Mouse (Mus musculus): ENCODE data around the gene Lactbl1. TPM values are rescaled to one million over a fixed set of nuclear protein-coding genes. Genes with fewer than 3 reads are reported as not detected.

Gene Lactbl1
- polyA plus RNA-seq, 1 experiment from 2014 or later, result not detected

Small RNA genes within 50 kb of the gene (microRNA-seq; reads per million reads assigned to microRNA genes)
- gene Gm22180, result not detected

Other genes with a start within 250 kb of the Lactbl1 start
- gene Htr1d, start 199.1 kb upstream of the Lactbl1 start, polyA plus RNA-seq (2015; fragmentation: Nextera tagmentation; extraction: Ambion mirVana), result 1.2 and 1.4 TPM in 2 replicates
- gene 6030445D17Rik, start 160.4 kb upstream of the Lactbl1 start, polyA plus RNA-seq (2015; fragmentation: Nextera tagmentation; extraction: Ambion mirVana), result 0.32 and 0.46 TPM in 2 replicates
- gene Luzp1, start 152.9 kb upstream of the Lactbl1 start, polyA plus RNA-seq (2015; fragmentation: Nextera tagmentation; extraction: Ambion mirVana), result 128 and 132 TPM in 2 replicates
- gene Kdm1a, start 19.9 kb upstream of the Lactbl1 start, polyA plus RNA-seq (2015; fragmentation: Nextera tagmentation; extraction: Ambion mirVana), result 26.8 and 34.8 TPM in 2 replicates
- gene Tex46, start 12.2 kb upstream of the Lactbl1 start, polyA plus RNA-seq (2015; fragmentation: Nextera tagmentation; extraction: Ambion mirVana), result not detected in 2 replicates
- 7.3 and 11.3 TPM in 2 replicates for gene Ephb2, start 213.4 kb downstream of the Lactbl1 start, polyA plus RNA-seq (2015; fragmentation: Nextera tagmentation; extraction: Ambion mirVana)

All from limb, embryonic 15.5 days (tissue).